Mouse (Mus musculus) CH12.LX (cell line): Measurements from ENCODE around the gene Ghr. TPM values are rescaled to one million over a fixed set of nuclear protein-coding genes. Genes with fewer than 3 reads are reported as not detected.

Source experiments
- DNase-seq: peaks from one replicate; pipeline ENCODE4 v3.0.0-alpha.2; 2013; ENCODE audit errors: extremely low read depth
- H3K27ac ChIP-seq: 2 replicates; pipeline ENCODE4 v1.5.1; 2012; ENCODE audit warnings: low read depth, mild to moderate bottlenecking, control low read depth, moderate library complexity; ENCODE audit not compliant: insufficient read depth
- H3K27me3 ChIP-seq: replicated peaks from 2 replicates; pipeline ENCODE3; 2012; ENCODE audit warnings: inconsistent platforms
- H3K36me3 ChIP-seq, 2 experiments: replicated peaks in 1 of 2; 2 replicates each; pipeline versions ENCODE3 to v1.6.1; 2012; ENCODE audit warnings: inconsistent platforms in 1 of 2, low read length in 1 of 2, mild to moderate bottlenecking in 1 of 2, mixed read lengths in 1 of 2, moderate library complexity in 1 of 2; ENCODE audit not compliant: control insufficient read depth in 1 of 2, insufficient read depth in 1 of 2
- H3K4me1 ChIP-seq, 2 experiments: 2 replicates each; pipeline ENCODE4 v1.6.1; 2012; ENCODE audit warnings: inconsistent platforms in 1 of 2, moderate library complexity in 1 of 2; ENCODE audit not compliant: insufficient read depth in 2 of 2, control insufficient read depth in 1 of 2
- H3K4me2 ChIP-seq: 2 replicates; pipeline ENCODE4 v1.6.1; 2012; ENCODE audit warnings: low read depth, mild to moderate bottlenecking, control low read depth; ENCODE audit not compliant: poor library complexity, insufficient read depth, severe bottlenecking
- H3K4me3 ChIP-seq, 3 experiments: fragments of 150-350 bp in 1 of 3; sonication (generic) in 1 of 3; replicated peaks in 1 of 3; 2 replicates each; pipeline versions ENCODE3 to v1.5.1; 2011 to 2012; ENCODE audit warnings: low read depth in 2 of 3, low read length in 2 of 3, mild to moderate bottlenecking in 2 of 3, moderate library complexity in 2 of 3, control low read depth in 1 of 3, improper control_type of control experiment in 1 of 3, inconsistent platforms in 1 of 3, mixed read lengths in 1 of 3; ENCODE audit not compliant: poor library complexity in 1 of 3
- H3K79me2 ChIP-seq: replicated peaks from 2 replicates; pipeline ENCODE4 v1.6.1; 2012; ENCODE audit warnings: mild to moderate bottlenecking, moderate library complexity; ENCODE audit not compliant: control insufficient read depth, poor library complexity, insufficient read depth, severe bottlenecking; ENCODE audit errors: extremely low read depth
- H3K9ac ChIP-seq: 2 replicates; pipeline ENCODE4 v1.6.1; 2012; ENCODE audit warnings: low read depth, mild to moderate bottlenecking, control low read depth, moderate library complexity; ENCODE audit not compliant: insufficient read depth
- H3K9me3 ChIP-seq: replicated peaks from 2 replicates; pipeline ENCODE3; 2012; ENCODE audit warnings: low read length, inconsistent platforms, mixed read lengths
- BHLHE40 ChIP-seq: IDR thresholded peaks from 2 replicates; pipeline ENCODE4 v1.6.1; 2011; ENCODE audit warnings: mild to moderate bottlenecking, low read depth, low read length, improper control_type of control experiment
- CHD1 ChIP-seq: IDR thresholded peaks from 2 replicates; pipeline ENCODE4 v1.6.1; 2012; ENCODE audit warnings: low read depth, low read length, improper control_type of control experiment, inconsistent platforms
- CTCF ChIP-seq, 2 experiments: IDR thresholded peaks in 1 of 2; conservative IDR thresholded peaks in 1 of 2; 2 replicates each; pipeline ENCODE4 v1.5.1; 2011 to 2012; ENCODE audit warnings: low read depth in 2 of 2, low read length in 2 of 2, improper control_type of control experiment in 1 of 2, inconsistent platforms in 1 of 2, mild to moderate bottlenecking in 1 of 2, moderate library complexity in 1 of 2
- ELF1 ChIP-seq: IDR thresholded peaks from 2 replicates; pipeline ENCODE4 v1.6.1; 2014; ENCODE audit warnings: low read depth, mild to moderate bottlenecking, inconsistent platforms, low read length, improper control_type of control experiment
- EP300 ChIP-seq: IDR thresholded peaks from 2 replicates; pipeline ENCODE4 v1.6.1; 2011; ENCODE audit warnings: low read length, improper control_type of control experiment
- ETS1 ChIP-seq: conservative IDR thresholded peaks from 2 replicates; pipeline ENCODE4 v1.6.1; 2012; ENCODE audit warnings: low read depth, mild to moderate bottlenecking, inconsistent platforms, low read length, improper control_type of control experiment, moderate library complexity
- GABPA ChIP-seq: IDR thresholded peaks from 2 replicates; pipeline ENCODE4 v1.6.1; 2012; ENCODE audit warnings: low read depth, low read length, improper control_type of control experiment, inconsistent platforms; ENCODE audit not compliant: insufficient replicate concordance
- HCFC1 ChIP-seq: IDR thresholded peaks from 2 replicates; pipeline ENCODE4 v1.6.1; 2012; ENCODE audit warnings: low read depth, mild to moderate bottlenecking, inconsistent platforms, low read length, improper control_type of control experiment
- IRF4 ChIP-seq: IDR thresholded peaks from 2 replicates; pipeline ENCODE4 v1.6.1; 2014; ENCODE audit warnings: low read depth, mild to moderate bottlenecking, inconsistent platforms, low read length, improper control_type of control experiment
- JUN ChIP-seq: IDR thresholded peaks from 2 replicates; pipeline ENCODE4 v1.6.1; 2011; ENCODE audit warnings: low read depth, mild to moderate bottlenecking, low read length, improper control_type of control experiment, moderate library complexity; ENCODE audit not compliant: insufficient read depth
- JUND ChIP-seq: conservative IDR thresholded peaks from 2 replicates; pipeline ENCODE4 v1.6.1; 2011; ENCODE audit warnings: low read depth, low read length, improper control_type of control experiment
- KAT2A ChIP-seq: IDR thresholded peaks from 2 replicates; pipeline ENCODE4 v1.6.1; 2012; ENCODE audit warnings: low read length, improper control_type of control experiment, inconsistent platforms; ENCODE audit not compliant: insufficient replicate concordance
- MAX ChIP-seq: IDR thresholded peaks from 2 replicates; pipeline ENCODE4 v1.6.1; 2011; ENCODE audit warnings: low read length, improper control_type of control experiment
- MAZ ChIP-seq: IDR thresholded peaks from 2 replicates; pipeline ENCODE4 v1.6.1; 2012; ENCODE audit warnings: low read depth, mild to moderate bottlenecking, inconsistent platforms, low read length, improper control_type of control experiment, moderate library complexity
- MEF2A ChIP-seq: IDR thresholded peaks from 2 replicates; pipeline ENCODE4 v1.6.1; 2014; ENCODE audit warnings: low read depth, mild to moderate bottlenecking, inconsistent platforms, low read length, improper control_type of control experiment, borderline replicate concordance
- MXI1 ChIP-seq: IDR thresholded peaks from 2 replicates; pipeline ENCODE4 v1.6.1; 2011; ENCODE audit warnings: mild to moderate bottlenecking, low read depth, low read length, improper control_type of control experiment
- MYC ChIP-seq: IDR thresholded peaks from 2 replicates; pipeline ENCODE4 v1.6.1; 2011; ENCODE audit warnings: low read depth, mild to moderate bottlenecking, improper control_type of control experiment, low read length
- NELFE ChIP-seq: IDR thresholded peaks from 2 replicates; pipeline ENCODE4 v1.6.1; 2011; ENCODE audit warnings: low read depth, low read length, improper control_type of control experiment
- NRF1 ChIP-seq: IDR thresholded peaks from 2 replicates; pipeline ENCODE4 v1.6.1; 2014; ENCODE audit warnings: low read depth, mild to moderate bottlenecking, inconsistent platforms, low read length, improper control_type of control experiment, moderate library complexity
- PAX5 ChIP-seq: IDR thresholded peaks from 2 replicates; pipeline ENCODE4 v1.6.1; 2012; ENCODE audit warnings: low read length, inconsistent platforms, mixed read lengths
- POLR2A ChIP-seq: IDR thresholded peaks from 2 replicates; pipeline ENCODE4 v1.6.1; 2011; ENCODE audit warnings: low read depth, mild to moderate bottlenecking, improper control_type of control experiment, low read length
- RAD21 ChIP-seq: IDR thresholded peaks from 2 replicates; pipeline ENCODE4 v1.6.1; 2011; ENCODE audit warnings: low read depth, mild to moderate bottlenecking, low read length, improper control_type of control experiment, moderate library complexity
- RCOR1 ChIP-seq: conservative IDR thresholded peaks from 2 replicates; pipeline ENCODE4 v1.6.1; 2012; ENCODE audit warnings: low read depth, mild to moderate bottlenecking, inconsistent platforms, low read length, improper control_type of control experiment
- SIN3A ChIP-seq: IDR thresholded peaks from 2 replicates; pipeline ENCODE4 v1.6.1; 2012; ENCODE audit warnings: low read length, improper control_type of control experiment, inconsistent platforms
- TBP ChIP-seq: conservative IDR thresholded peaks from 2 replicates; pipeline ENCODE4 v1.6.1; 2011; ENCODE audit warnings: low read depth, low read length, improper control_type of control experiment
- TCF12 ChIP-seq: IDR thresholded peaks from 2 replicates; pipeline ENCODE4 v1.6.1; 2014; ENCODE audit warnings: low read depth, mild to moderate bottlenecking, inconsistent platforms, low read length, improper control_type of control experiment
- USF2 ChIP-seq: conservative IDR thresholded peaks from 2 replicates; pipeline ENCODE4 v1.6.1; 2011; ENCODE audit warnings: low read depth, low read length, improper control_type of control experiment
- ZC3H11A ChIP-seq: IDR thresholded peaks from 2 replicates; pipeline ENCODE4 v1.6.1; 2012; ENCODE audit warnings: low read depth, mild to moderate bottlenecking, inconsistent platforms, low read length, improper control_type of control experiment
- ZKSCAN1 ChIP-seq: IDR thresholded peaks from 2 replicates; pipeline ENCODE4 v1.6.1; 2012; ENCODE audit warnings: low read depth, inconsistent platforms, low read length, improper control_type of control experiment, borderline replicate concordance
- ZNF384 ChIP-seq: IDR thresholded peaks from 2 replicates; pipeline ENCODE4 v1.6.1; 2012; ENCODE audit warnings: low read depth, low read length, improper control_type of control experiment, inconsistent platforms
- dilution Hi-C: fragments of 300-500 bp; cut with MboI; formaldehyde crosslinking; loops from 2 replicates; pipeline ENCODE4 v1.14.3; 2020; ENCODE audit warnings: low sequenced_read_pairs; ENCODE audit not compliant: extremely low pct_unique_long_range_greater_than_20kb, extremely low pct_ligation_motif_present
- in situ Hi-C: fragments of 300-500 bp; cut with MboI; formaldehyde crosslinking; loops from 3 replicates; pipeline ENCODE4 v1.14.3; 2019; ENCODE audit warnings: low sequenced_read_pairs, low pct_ligation_motif_present, low pct_unique_long_range_greater_than_20kb, mixed read lengths
- polyA plus RNA-seq: library from polyadenylated mRNA; unstranded; fragments of >175 nt; gene quantifications from 2 replicates; pipeline ENCODE4 v1.2.1, GENCODE M21; 2012; ENCODE audit warnings: low read depth; ENCODE audit not compliant: insufficient read length
- total RNA-seq, 2 experiments: library from RNA; depleted of rRNA; stranded (reverse); fragments of 300-350 nt in 1 of 2; fragments of >200 nt in 1 of 2; gene quantifications; 2 replicates each; pipeline ENCODE4 v1.2.3; 2012 to 2014

Gene Ghr
- total and polyA plus RNA-seq, 3 experiments = 0.42 to 1.7 (median 0.89) TPM

DNA sequence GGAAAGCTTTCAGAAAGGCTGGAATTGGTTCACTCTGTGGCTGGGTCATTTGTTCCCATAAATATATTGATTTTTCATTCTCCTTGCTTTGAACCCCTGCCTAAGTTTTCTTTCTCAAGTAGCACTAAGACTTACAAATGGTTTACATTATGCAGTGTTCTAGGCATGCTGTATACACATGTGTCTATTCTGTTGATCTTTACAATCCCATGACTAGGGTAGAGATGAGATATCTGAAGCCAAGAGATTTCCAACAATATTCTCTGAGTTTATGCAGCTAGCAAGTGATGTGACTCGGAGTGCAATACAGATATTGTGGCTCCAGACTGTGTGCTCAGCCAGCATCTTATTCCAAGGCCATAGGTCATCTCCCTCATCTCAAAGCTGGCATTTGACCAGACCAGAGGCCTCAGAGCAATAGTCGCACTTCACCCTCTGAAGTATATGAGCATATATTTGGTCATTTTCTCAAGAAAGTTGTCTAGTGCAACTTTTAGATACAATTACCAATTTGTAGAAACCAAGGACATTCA is 71.6 kb downstream of the Ghr start:
- in situ Hi-C loops (no loop called here), dilution Hi-C loops (no loop called here)
- Histone ChIP-seq H3K36me3 (no peaks in the 10 kb centered on the region), H3K27me3 (no peaks in the 10 kb centered on the region), H3K4me2 (no peak overlapping the region), H3K9me3 (no peaks in the 10 kb centered on the region), H3K27ac (no peak overlapping the region), H3K9ac (no peak overlapping the region), H3K4me1 (peaks cover 0 to 16% of the 10 kb centered on the region in 2 experiments; a peak in 2 of 4 replicates), H3K79me2 (no peaks in the 10 kb centered on the region), H3K4me3 (no peak overlapping the region)
- TF ChIP-seq RAD21 (no peak), CHD1 (no peak), SIN3A (no peak), MXI1 (no peak), USF2 (no peak), HCFC1 (no peak), ZKSCAN1 (no peak), ZC3H11A (no peak), KAT2A (no peak), POLR2A (no peak), TCF12 (no peak), MYC (no peak), EP300 (no peak), NELFE (no peak), MEF2A (no peak), GABPA (no peak), CTCF (conservative IDR thresholded peaks at IDR 0.05 in 1 of 2, IDR thresholded peaks at IDR 0.05 in 1 of 2; ENCODE audit: low read depth in 2 of 2, low read length in 2 of 2) (no peak), ELF1 (no peak)
- DNase-seq = no peak

DNA sequence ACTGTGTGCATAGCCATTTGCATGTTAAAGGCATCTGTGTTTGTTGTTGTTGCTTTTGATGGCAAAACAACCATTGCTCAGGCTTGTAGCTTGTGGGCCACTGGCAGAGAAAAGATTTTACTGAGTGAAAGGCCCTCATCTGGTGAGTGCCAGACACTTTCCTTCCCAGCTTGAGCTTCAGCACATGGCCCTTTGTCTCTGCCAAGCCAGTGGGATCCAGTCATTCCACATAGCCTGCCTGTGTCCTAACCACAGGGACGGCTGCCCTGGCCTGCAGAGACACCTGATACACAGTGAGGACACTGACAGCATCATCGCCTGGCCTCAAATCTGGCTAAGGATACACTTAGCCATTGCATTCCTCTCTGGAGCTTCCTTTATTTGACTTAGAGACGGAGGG is 74.2 kb downstream of the Ghr start:
- Histone ChIP-seq H3K4me2 (no peak overlapping the region), H3K9ac (no peak overlapping the region), H3K9me3 (no peaks in the 10 kb centered on the region), H3K27me3 (no peaks in the 10 kb centered on the region), H3K4me1 (peaks cover 0 to 16% of the 10 kb centered on the region in 2 experiments; a peak in 2 of 4 replicates), H3K79me2 (no peaks in the 10 kb centered on the region), H3K27ac (no peak overlapping the region), H3K4me3 (no peak overlapping the region), H3K36me3 (no peaks in the 10 kb centered on the region)
- dilution Hi-C loops = no loop called here
- DNase-seq = no peak
- in situ Hi-C loops = no loop called here
- TF ChIP-seq CHD1 (no peak), ZKSCAN1 (no peak), KAT2A (no peak), NRF1 (no peak), ZNF384 (no peak), GABPA (no peak), BHLHE40 (no peak), ETS1 (no peak), PAX5 (no peak), TBP (no peak), RCOR1 (no peak), JUND (no peak), JUN (no peak), MAZ (no peak), MAX (no peak), CTCF (conservative IDR thresholded peaks at IDR 0.05 in 1 of 2, IDR thresholded peaks at IDR 0.05 in 1 of 2; ENCODE audit: low read depth in 2 of 2, low read length in 2 of 2) (no peak), TCF12 (no peak), MYC (no peak), NELFE (no peak), IRF4 (no peak)
